Mouse (Mus musculus) limb, embryonic 14.5 days (tissue): ENCODE measurements around the gene Arf1. TPM values are rescaled to one million over a fixed set of nuclear protein-coding genes. Genes with fewer than 3 reads are reported as not detected.

Experiments
- ATAC-seq: fragments of 200-750 bp; cut with Nextera tagmentation; 2 replicates; pipeline ENCODE4 v1.8.0; 2017; ENCODE audit warnings: low read depth, moderate number of reproducible peaks, moderate TSS enrichment; ENCODE audit not compliant: low FRiP score
- DNase-seq: peaks from one replicate; pipeline ENCODE4 v3.0.0-alpha.2; 2015; ENCODE audit warnings: low spot score
- H3K27ac ChIP-seq: fragments of 300-500 bp; sonication (generic); replicated peaks from 2 replicates; pipeline ENCODE4 v1.5.1; 2014; ENCODE audit warnings: low read depth, mild to moderate bottlenecking, low read length, moderate library complexity, mixed read lengths
- H3K27me3 ChIP-seq: fragments of 300-500 bp; sonication (generic); 2 replicates; pipeline ENCODE4 v1.6.1; 2014; ENCODE audit warnings: low read length, mixed read lengths; ENCODE audit not compliant: control insufficient read depth, insufficient read depth
- H3K36me3 ChIP-seq: fragments of 300-500 bp; sonication (generic); 2 replicates; pipeline ENCODE4 v1.6.1; 2014; ENCODE audit warnings: mild to moderate bottlenecking, low read length, moderate library complexity, mixed read lengths; ENCODE audit not compliant: control insufficient read depth, insufficient read depth
- H3K4me1 ChIP-seq: fragments of 300-500 bp; sonication (generic); 2 replicates; pipeline ENCODE4 v1.6.1; 2014; ENCODE audit warnings: antibody characterized with exemption, low read length, mixed read lengths; ENCODE audit not compliant: control insufficient read depth, insufficient read depth
- H3K4me2 ChIP-seq: fragments of 300-500 bp; sonication (generic); replicated peaks from 2 replicates; pipeline ENCODE4 v1.6.1; 2014; ENCODE audit warnings: low read depth, mild to moderate bottlenecking, low read length, moderate library complexity; ENCODE audit not compliant: severe bottlenecking
- H3K4me3 ChIP-seq: fragments of 300-500 bp; sonication (generic); replicated peaks from 2 replicates; pipeline ENCODE4 v1.5.1; 2014; ENCODE audit warnings: low read length
- H3K9ac ChIP-seq: fragments of 300-500 bp; sonication (generic); 2 replicates; pipeline ENCODE4 v1.6.1; 2014; ENCODE audit warnings: mild to moderate bottlenecking, low read depth, low read length, moderate library complexity; ENCODE audit not compliant: severe bottlenecking
- H3K9me3 ChIP-seq: fragments of 300-500 bp; sonication (generic); 2 replicates; pipeline ENCODE4 v1.6.1; 2016; ENCODE audit warnings: low read length; ENCODE audit not compliant: control insufficient read depth
- POLR2A ChIP-seq: fragments of 200-500 bp; IDR thresholded peaks from 2 replicates; pipeline ENCODE4 v1.8.0; 2012; ENCODE audit warnings: inconsistent platforms, mild to moderate bottlenecking, moderate library complexity, borderline replicate concordance; ENCODE audit not compliant: insufficient read depth, insufficient read length; ENCODE audit errors: extremely low read depth
- WGBS: fragments of 180-500 bp; shearing (Covaris S2); extraction: QIAGEN DNeasy Blood & Tissue Kit; methylation state at CpG from one replicate; pipeline ENCODE4 v1.1.7; 2014; 5-methylcytosine and 5-hydroxymethylcytosine counted together
- polyA plus RNA-seq, 2 experiments: library from polyadenylated mRNA; depleted of rRNA in 1 of 2; stranded (reverse) in 1 of 2; unstranded in 1 of 2; fragments of >200 nt; fragmentation: Nextera tagmentation in 1 of 2; extraction: Ambion mirVana in 1 of 2; gene quantifications; 2 replicates each; pipeline versions ENCODE4 v1.2.1 to v1.2.3; 2012 to 2014

The Arf1 gene
- polyA plus RNA-seq, 2 experiments: 690 to 725 TPM

DNA sequence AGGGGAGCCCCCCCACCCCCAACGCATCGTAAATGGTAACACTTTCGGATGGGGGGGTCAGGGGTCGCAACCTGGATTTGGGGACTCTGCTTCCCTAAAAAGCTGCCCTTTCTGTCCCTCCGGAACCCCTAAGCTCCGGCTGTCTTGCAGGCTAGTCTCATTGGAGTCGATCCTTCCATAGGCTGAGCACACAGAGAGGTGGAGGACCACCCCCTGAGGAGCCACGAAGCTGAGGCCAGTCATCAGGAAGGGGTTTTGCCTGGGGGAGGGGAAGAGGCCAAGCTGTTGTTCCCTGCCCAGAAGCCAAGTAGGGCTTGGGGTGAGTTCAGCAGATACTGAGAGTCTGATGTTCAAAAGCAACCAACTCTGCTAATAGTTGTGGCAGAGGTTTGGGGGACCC, 36.5 kb upstream of the Arf1 start:
- no peak for DNase-seq
- TF ChIP-seq POLR2A: no peak
- Histone ChIP-seq H3K4me1 (peaks cover 3% of the 10 kb centered on the region), H3K27ac (no peak overlapping the region), H3K27me3 (peaks cover 13% of the 10 kb centered on the region; the same call in 1 of the 2 replicates), H3K4me2 (peak overlapping the region; percentile 77), H3K36me3 (no peaks in the 10 kb centered on the region), H3K4me3 (peak overlapping the region; percentile 49), H3K9ac (peak overlapping the region; percentile 60), H3K9me3 (no peaks in the 10 kb centered on the region)
- 6% methylated on average over 8 of the region's 8 CpGs for WGBS
- ATAC-seq: no peak

GRCm38 (mm10) chr11:59263870-59264563, 35.9 kb upstream of the Arf1 start:
- Histone ChIP-seq H3K9me3 (no peaks in the 10 kb centered on the region), H3K4me3 (peak overlapping the region; percentile 49), H3K27me3 (peaks cover 13% of the 10 kb centered on the region; the same call in 1 of the 2 replicates), H3K27ac (no peak overlapping the region), H3K9ac (peak overlapping the region; percentile 60), H3K4me2 (peak overlapping the region; percentile 77), H3K36me3 (no peaks in the 10 kb centered on the region), H3K4me1 (peaks cover 3% of the 10 kb centered on the region)
- 3% methylated on average over 48 of the region's 56 CpGs for WGBS
- DNase-seq (peak; percentile 54), ATAC-seq (peak; percentile 72; the same call in 1 of the 2 replicates)
- no peak for TF ChIP-seq POLR2A

GRCm38 (mm10) chr11:59262308-59262707, 34.2 kb upstream of the Arf1 start:
- H3K4me1 ChIP-seq: peaks cover 3% of the 10 kb centered on the region

DNA sequence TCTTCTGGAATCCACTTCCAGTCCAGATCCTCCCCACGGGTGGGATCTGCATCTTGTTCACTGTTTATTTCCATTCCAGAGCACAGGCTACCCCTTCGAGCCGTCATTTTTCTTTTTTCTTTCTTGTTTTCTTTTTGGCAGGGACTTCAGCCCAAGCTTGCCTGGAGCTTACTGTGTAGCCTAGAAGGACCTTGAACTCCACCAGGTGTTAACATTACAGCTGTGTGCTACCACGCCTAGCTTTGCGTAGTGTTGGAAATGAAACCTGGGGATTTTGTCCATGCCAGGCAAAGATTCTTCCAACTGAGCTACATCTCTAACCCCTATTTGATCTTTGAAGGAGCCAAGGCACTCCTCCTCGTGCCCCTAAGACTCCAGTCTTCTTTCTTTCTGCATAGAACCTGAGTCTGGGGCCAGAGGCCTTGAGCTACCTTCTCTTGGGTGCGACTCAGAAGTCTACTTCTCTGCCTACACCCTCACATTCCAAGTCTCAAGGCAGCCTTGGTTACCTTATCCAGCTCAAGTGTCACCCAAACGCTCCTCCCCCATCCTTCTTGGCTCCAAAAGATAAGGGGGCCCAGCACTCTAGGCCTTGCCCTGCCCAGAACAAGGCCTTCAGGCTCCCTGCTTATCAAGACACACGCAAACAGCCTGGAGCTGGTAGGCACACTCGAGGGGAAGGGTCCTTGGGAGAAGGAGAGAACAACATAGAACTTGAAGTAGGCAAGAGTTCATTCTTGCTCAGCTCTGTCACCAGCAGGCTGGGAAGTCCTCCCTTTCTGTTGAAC, 32.8 kb upstream of the Arf1 start:
- H3K4me2 ChIP-seq: no peak overlapping the region
- no peaks in the 10 kb centered on the region for H3K36me3 ChIP-seq
- H3K4me3 ChIP-seq: no peak overlapping the region
- peaks cover 3% of the 10 kb centered on the region for H3K4me1 ChIP-seq
- TF ChIP-seq POLR2A: no peak
- DNase-seq (no peak), ATAC-seq (no peak)
- H3K27me3 ChIP-seq: peaks cover 13% of the 10 kb centered on the region; the same call in 1 of the 2 replicates
- no peak overlapping the region for H3K9ac ChIP-seq
- 75% methylated on average over 10 of the region's 10 CpGs for WGBS
- H3K27ac ChIP-seq: no peak overlapping the region
- no peaks in the 10 kb centered on the region for H3K9me3 ChIP-seq

More at GRCm38 (mm10) chr11:59262308-59262707, 34.2 kb upstream of the Arf1 start:
- H3K4me2 ChIP-seq: no peak overlapping the region
- H3K4me3 ChIP-seq: no peak overlapping the region
- ATAC-seq (no peak), DNase-seq (no peak)
- no peak for TF ChIP-seq POLR2A
- H3K9ac ChIP-seq: no peak overlapping the region
- no peak overlapping the region for H3K27ac ChIP-seq
- peaks cover 13% of the 10 kb centered on the region; the same call in 1 of the 2 replicates for H3K27me3 ChIP-seq
- H3K9me3 ChIP-seq: no peaks in the 10 kb centered on the region
- H3K36me3 ChIP-seq: no peaks in the 10 kb centered on the region

GRCm38 (mm10) chr11:59259647-59260046, 31.6 kb upstream of the Arf1 start:
- no peak for ATAC-seq
- 85% methylated on average over 7 of the region's 7 CpGs for WGBS
- Histone ChIP-seq H3K9ac (no peak overlapping the region), H3K4me3 (no peak overlapping the region), H3K27me3 (peaks cover 3% of the 10 kb centered on the region; the same call in 1 of the 2 replicates), H3K4me2 (no peak overlapping the region), H3K36me3 (no peaks in the 10 kb centered on the region), H3K9me3 (no peaks in the 10 kb centered on the region), H3K4me1 (peaks cover 3% of the 10 kb centered on the region), H3K27ac (no peak overlapping the region)
- no peak for TF ChIP-seq POLR2A
- DNase-seq: no peak
